Mouse (Mus musculus) testis, adult 2 months (tissue): ENCODE measurements around the gene Ccdc18.

Source experiments
- CTCF ChIP-seq: fragments of 200-500 bp; IDR thresholded peaks from 2 replicates; pipeline ENCODE4 v1.5.1; 2012; ENCODE audit warnings: low read depth, mild to moderate bottlenecking, inconsistent platforms, low read length, moderate library complexity; ENCODE audit not compliant: control insufficient read depth, insufficient read depth, insufficient replicate concordance
- POLR2A ChIP-seq: fragments of 200-500 bp; IDR thresholded peaks from 2 replicates; pipeline ENCODE4 v1.6.1; 2012; ENCODE audit warnings: low read depth, mild to moderate bottlenecking, inconsistent platforms, low read length, moderate library complexity; ENCODE audit not compliant: control insufficient read depth

DNA sequence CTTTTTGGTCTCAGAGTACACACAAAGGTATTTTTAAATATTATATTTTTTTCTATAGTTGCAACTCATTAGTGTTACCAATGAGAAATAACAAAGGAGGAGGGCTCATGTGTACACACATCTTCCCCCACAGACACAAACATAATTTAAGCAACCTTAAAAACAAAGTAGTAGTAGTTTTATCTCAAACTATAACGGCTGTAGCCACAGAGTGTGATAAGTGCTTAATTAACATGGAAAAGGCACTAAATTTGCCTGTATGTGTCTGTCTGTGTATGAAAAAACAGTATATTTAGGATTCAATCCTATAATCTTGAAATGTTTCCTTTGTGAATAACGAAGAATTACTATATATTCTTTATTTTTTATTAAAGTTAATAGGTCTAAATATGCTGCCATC, 51.4 kb downstream of the Ccdc18 start:
- no peak for TF ChIP-seq POLR2A
- TF ChIP-seq CTCF = no peak
